Mouse (Mus musculus) heart, adult 18-20 months (tissue): ENCODE measurements around the gene Cdcp2. TPM values are rescaled to one million over a fixed set of nuclear protein-coding genes. Genes with fewer than 3 reads are reported as not detected.

Source experiments
- DNase-seq, 2 experiments: peaks; one replicate each; pipeline ENCODE4 v3.0.0; 2021 to 2022; ENCODE audit warnings: mixed read lengths in 1 of 2
- long read RNA-seq, 2 experiments: library from polyadenylated mRNA; stranded (forward); transcript quantifications; one replicate each; pipeline ENCODE4 v2.0.0; 2021
- total RNA-seq, 2 experiments: library from RNA; stranded (reverse); gene quantifications; 2 replicates each; pipeline ENCODE4 v1.2.3; 2021

The Cdcp2 gene
- total RNA-seq = not detected
- long read RNA-seq, experiment 1 = 0 reads
- long read RNA-seq, experiment 2 = 0 reads

- peak in 1 of 2 experiments; percentile 9 for DNase-seq
These were observed at the start of gene Cdcp2 for GRCm38 (mm10) chr4:107096841-107097373. TSS of gene Cdcp2 (plus strand) at chr4:107096891.

- peak in 1 of 2 experiments; percentile 22 for DNase-seq
These were observed 48.9 kb upstream of the Cdcp2 start for GRCm38 (mm10) chr4:107047806-107048205.

DNA sequence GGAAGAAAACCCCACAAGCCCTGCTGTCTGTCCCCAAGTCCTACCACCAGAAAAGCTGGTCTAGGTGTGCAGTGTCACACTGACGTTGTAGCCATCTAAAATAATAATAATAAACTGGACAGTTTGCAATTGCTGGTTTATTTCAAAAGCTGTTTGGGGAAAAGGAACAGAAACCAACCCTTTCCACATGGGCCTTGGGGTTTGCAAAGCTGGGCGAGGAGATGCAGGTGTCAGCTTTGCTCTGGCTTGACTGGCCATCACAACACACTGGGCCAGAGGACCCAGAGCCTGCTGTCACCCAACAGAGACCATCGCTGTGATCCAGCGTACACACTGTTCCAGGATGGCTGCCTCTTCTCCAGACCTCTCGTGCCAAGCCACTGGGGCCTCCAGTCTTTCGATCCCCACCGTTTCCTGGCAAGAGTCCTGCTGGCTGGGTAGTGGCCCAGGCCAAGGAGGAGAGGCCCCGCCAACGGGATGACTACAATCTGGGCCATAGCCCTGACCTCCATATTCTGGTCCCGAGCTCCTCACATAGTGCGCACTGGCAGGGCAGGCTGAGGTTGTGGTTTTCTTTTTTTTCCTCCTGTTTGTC is 48.0 kb upstream of the Cdcp2 start:
- DNase-seq = peak; percentile 65 to 73

DNA sequence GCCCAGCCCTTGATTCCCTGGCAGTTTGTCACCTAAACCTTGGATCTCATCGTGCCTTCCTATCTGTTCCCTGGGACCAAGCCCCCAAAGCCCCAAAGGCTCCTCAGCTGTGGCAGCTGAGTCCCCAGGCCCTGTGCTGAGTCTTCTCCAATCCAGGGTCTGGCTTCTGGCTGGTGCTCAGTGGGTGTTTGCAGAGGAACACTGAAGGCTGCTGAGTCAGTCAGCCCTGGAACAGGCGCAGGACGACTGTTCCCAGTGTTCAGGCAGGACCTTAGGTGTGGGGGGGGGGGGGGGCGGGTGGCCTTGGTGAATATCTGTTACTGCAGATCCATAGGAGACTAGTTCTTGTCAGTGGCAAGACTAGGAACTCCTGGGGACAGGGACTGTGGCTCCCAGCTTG is 44.8 kb upstream of the Cdcp2 start:
- DNase-seq = peak in 1 of 2 experiments; percentile 14

GRCm38 (mm10) chr4:107052962-107053553 is 43.6 kb upstream of the Cdcp2 start:
- no peak for DNase-seq

- DNase-seq = no peak
These were observed 40.6 kb upstream of the Cdcp2 start for GRCm38 (mm10) chr4:107056088-107056487.

GRCm38 (mm10) chr4:107058346-107058745 is 38.3 kb upstream of the Cdcp2 start:
- DNase-seq = no peak

- DNase-seq = no peak
These were observed 37.9 kb upstream of the Cdcp2 start for GRCm38 (mm10) chr4:107058781-107059180.

GRCm38 (mm10) chr4:107061560-107061959 is 35.1 kb upstream of the Cdcp2 start:
- DNase-seq = no peak

DNA sequence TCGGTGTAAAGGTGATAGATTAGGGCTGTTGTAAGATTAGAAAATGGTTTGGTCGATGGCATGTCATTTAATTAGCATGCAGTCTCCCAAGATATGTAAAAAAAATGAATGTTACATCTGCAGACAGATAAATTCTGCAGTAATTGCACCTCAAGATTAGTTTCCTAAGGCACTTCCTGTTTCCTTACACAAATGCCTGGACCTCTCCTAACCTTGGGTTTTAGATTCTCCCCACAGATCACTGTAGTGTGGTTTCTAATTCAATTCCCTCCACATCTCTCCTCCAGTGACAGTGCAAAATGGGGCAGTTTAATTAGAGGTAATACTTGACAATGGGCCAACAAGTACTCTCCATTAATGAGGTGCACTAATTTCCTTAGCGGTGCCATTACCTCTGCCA is 33.5 kb upstream of the Cdcp2 start:
- no peak for DNase-seq

- no peak for DNase-seq
These were observed 32.1 kb upstream of the Cdcp2 start for GRCm38 (mm10) chr4:107064394-107065098.

DNA sequence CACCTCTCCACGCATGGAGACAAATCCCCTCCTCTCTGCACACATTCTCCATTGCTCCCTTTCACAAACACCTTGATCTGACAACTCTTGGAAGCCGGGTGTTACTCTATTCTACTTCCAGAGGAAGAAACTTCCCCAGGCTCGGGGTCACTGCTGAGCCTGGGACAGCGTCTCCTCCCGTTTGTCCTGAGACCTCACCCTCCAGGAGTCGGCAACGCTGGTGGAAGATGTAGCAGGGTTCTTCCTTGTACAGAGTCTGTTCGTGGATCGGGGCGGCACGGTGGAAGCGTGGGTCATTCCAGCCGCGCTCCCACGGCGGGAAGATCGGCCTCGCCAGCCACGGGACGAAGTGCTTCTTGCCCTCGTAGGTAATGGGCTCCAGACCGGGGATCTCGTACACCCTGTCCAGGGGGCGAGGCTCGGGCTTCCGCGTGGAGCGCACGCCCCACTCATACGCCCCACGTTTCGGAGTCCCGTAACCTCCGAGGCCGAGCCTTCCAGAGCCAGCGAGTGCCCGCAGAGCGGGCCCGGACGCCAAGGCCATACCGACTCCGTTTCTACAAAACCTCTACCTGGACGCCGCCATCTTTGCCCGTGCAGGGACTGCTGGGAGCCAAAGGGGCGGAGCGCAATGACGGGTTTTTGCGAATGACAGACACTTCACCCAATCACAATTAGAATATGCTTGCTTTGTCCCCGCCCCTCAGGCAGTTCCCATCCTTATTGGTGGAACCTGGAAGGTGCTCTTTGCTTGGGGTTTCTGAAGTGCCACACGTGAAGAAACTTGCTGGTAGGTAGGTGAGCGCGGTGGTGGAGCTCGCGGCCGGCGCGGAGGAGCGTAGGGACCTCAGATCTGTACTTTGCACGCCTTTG is 30.2 kb upstream of the Cdcp2 start, which contains the start of the genes Mrpl37 and Cyb5rl:
Gene Mrpl37, minus strand, starts transcription at position 617 of the 873 bp plus-strand sequence.
Gene Cyb5rl, plus strand, starts transcription at position 737 of the 873 bp plus-strand sequence.
- DNase-seq = peak; percentile 98

DNA sequence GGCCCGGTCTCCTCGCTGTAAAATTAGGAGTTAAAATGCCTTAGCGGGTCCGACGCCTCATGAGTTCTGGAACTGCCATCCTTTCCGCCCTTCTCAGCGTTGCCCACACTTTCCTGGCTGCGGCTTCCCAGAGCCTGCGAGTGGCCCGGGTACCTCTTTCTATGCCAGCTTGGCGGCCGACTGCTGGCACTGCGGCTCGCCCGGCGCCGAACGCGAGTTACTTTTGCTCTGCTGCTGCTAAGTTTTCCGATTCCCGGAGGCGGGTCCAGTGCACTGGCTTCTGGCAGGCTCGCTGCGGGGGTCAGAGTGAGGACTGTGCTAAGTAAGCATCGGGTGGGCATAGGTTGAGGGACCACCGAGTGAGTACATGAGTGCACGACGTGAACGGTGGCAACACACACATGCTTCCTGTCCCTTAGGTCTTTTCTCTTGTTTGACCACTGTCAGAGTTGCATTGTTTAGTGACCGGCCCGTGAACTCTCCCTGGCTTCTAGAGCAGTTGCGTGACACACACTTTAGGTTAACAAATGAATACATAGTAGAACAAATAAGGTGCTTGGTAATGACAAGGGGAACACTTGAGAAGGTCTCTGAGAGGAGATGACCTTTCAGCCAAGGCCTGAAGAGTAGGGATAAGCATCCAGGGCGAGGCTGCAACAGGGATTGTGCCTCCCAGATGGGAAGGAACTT is 29.4 kb upstream of the Cdcp2 start:
- DNase-seq = no peak

- DNase-seq = no peak
These were observed 24.3 kb upstream of the Cdcp2 start for GRCm38 (mm10) chr4:107072343-107072742.

DNA sequence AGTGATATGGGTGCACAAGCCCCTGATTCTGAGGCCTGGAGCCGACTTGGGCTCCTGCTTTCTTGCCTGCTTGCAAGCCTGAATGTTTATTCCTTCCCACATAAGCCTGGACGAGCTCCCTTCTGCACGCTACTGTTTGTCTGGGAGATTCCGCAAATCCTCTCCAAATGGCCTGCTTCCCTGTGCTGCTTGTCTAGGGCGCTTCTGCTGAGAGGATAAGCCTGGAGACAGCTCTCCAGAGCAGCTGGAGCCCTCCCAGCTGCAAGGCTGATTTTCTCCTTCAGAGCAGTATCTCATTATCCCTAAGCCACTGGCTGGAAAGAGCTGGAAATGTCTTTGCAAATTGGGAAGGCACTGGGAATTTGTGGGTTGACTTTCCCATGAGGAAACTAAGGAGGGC is 21.2 kb upstream of the Cdcp2 start:
- DNase-seq = no peak

DNA sequence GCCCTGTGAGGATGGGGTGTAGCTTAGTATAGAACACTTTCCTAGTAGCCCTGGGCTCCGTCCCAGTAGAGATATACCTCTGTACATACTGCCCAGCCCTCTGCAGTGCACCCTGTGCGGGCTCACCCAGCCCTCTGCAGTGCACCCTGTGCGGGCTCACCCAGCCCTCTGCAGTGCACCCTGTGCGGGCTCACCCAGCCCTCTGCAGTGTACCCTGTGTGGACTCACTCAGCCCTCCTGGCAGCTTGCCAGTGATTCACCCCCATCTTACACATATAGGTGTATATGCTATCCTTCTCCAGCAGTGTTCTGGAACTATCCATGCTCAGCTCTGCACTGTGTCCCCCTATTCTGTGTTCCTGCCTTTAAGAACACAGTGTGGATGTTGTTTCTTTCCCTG is 17.8 kb upstream of the Cdcp2 start:
- no peak for DNase-seq

DNA sequence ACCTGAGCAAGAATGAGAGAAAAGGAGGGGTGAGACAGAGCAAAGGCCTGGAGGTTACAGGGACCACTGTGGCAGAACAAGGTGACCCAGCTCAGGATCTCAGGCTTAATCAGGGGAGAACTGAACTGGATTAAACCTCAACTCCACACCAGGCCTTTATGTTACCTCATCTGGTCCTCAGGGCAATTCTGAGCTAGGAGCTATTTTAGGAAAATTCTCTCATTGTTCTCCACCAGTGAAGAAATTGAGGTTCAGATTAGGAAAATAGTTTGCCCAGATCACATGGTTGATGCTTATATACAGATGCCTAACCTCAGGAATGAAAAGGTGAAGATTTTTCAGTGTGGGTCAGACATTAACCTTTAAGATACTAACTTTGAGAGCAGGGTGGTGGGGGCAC is 17.0 kb upstream of the Cdcp2 start:
- no peak for DNase-seq

DNA sequence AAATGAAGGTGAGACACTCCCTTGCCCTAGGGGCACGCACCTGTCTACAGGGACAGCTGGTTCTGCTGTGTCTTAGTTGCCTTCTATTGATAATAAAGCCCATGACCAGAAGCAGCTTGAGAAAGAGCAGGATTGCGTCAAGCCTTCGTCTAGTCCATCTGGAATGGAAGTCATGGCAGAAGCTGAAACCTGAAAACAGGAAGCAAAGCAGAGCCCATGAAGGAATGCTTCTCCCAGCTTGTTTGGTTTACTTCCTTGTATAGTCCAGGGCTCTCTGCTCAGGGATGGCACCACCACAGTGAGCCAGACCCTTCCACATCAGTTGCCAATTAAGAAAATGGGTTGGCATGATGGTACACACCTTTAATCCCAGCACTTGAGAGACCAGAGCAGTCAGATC is 14.5 kb upstream of the Cdcp2 start:
- DNase-seq = peak in 1 of 2 experiments; percentile 8

DNA sequence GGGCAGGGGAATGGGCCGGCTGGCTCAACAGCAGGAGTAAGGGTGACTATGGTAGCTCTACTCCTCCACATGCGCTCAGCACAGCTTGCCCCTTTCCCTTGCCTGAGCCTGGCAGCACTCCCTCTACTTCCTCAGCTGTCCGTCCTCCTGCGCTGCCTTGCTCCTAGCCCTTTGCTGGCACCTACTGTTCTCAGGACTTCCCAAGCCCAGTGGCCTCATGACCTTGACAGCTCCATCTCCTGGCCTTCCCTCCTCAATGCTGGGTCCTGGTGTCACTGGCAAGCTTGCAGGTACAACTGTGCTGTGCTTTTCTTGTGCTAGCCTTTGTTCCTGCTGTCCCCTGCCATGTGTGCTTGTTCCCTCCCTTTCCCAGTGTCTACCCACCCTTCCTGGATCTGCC is 13.6 kb upstream of the Cdcp2 start:
- no peak for DNase-seq

GRCm38 (mm10) chr4:107084343-107084742 is 12.3 kb upstream of the Cdcp2 start:
- no peak for DNase-seq

GRCm38 (mm10) chr4:107084858-107085257 is 11.8 kb upstream of the Cdcp2 start:
- peak in 1 of 2 experiments; percentile 14 for DNase-seq
